Mouse (Mus musculus): Measurements from ENCODE around the gene Pirb. TPM values are rescaled to one million over a fixed set of nuclear protein-coding genes. Genes with fewer than 3 reads are reported as not detected.

The Pirb gene
- total RNA-seq, 2 experiments from 2014 or later, result 1.1 to 1.4 TPM

DNA sequence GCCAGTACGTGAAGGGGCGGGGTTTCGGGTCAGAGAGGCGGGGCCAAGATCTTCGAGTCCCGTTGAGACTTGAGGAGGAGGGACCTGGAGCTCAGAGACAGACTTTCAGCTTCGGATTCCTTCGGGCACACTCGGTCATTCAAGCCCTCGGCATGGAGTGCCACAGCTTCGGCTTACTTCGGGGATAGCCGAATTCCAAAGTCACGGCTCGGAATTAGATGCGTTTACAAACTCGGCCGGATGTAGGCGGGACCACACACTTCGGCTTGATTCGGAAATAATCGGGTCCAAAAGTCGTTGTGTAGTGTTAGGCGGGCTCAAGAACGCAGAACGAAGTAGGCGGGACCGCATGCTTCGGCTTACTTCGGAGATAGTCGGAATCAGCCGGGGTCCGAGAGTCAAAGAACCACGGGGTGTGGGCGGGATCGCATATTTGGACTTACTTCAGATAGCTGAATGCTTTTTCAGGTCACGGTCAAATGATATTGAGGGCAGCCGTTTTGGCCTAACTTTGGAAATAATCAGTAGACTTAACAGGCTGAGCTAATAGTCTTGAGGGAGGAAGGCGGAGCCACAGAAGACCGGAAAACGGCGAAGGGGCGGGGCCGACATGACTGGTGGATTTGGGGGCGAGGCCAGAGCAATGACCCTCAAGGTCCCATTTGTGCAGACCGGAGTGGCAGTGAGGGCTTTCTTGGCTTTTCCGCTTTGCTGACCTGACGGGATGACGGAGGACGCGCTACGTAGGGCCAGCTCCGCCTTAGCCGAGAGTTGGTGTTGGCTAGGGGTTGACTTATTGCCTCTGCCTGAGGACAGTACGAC lies 27.0 kb downstream of the Pirb start, which contains the start of gene Mboat7:
Mboat7 (minus strand) TSS at position 537 of the 822 bp plus-strand sequence.
- intact Hi-C loops (cut with DNase I), result loop anchor here (2.0 kb wide), 1 partner anchor 48 kb away; the partner anchor contains the start of gene Cnot3
- peak; percentile 93 to 94 for DNase-seq

- intact Hi-C loops (cut with DNase I), result loop anchor here (2.0 kb wide), 1 partner anchor 48 kb away; the partner anchor contains the start of gene Cnot3
Measured at GRCm38 (mm10) chr7:3692382-3692986, 27.7 kb downstream of the Pirb start, which contains the start of gene Tsen34. Tsen34 (plus strand) TSS chr7:3692863.

DNA sequence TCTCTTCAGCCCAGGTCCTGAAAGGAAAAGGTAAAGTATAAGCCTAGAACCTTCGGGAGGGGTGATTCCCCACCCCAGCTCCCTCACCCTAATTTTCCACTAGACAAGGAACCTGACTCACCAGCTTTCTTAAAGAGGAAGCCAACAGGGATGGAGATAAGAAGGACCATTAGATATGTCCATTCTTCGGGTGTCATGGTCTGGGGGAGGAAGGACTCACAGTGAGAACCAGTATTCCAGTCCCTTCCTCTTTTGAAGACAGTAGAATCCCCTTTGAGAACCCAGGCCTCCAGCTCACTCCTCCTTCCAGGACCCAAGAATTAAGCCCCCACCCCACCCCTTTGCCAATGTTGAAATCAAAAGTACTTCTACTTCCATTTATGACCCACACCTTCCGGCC lies 28.3 kb downstream of the Pirb start:
- intact Hi-C loops (cut with DNase I), result loop anchor here (2.0 kb wide), 2 partner anchors 17 to 47 kb away; partner anchors contain the start of gene Cnot3
- no peak for DNase-seq

More at GRCm38 (mm10) chr7:3692382-3692986, 27.7 kb downstream of the Pirb start, which contains the start of gene Tsen34:
- no peak for DNase-seq

DNA sequence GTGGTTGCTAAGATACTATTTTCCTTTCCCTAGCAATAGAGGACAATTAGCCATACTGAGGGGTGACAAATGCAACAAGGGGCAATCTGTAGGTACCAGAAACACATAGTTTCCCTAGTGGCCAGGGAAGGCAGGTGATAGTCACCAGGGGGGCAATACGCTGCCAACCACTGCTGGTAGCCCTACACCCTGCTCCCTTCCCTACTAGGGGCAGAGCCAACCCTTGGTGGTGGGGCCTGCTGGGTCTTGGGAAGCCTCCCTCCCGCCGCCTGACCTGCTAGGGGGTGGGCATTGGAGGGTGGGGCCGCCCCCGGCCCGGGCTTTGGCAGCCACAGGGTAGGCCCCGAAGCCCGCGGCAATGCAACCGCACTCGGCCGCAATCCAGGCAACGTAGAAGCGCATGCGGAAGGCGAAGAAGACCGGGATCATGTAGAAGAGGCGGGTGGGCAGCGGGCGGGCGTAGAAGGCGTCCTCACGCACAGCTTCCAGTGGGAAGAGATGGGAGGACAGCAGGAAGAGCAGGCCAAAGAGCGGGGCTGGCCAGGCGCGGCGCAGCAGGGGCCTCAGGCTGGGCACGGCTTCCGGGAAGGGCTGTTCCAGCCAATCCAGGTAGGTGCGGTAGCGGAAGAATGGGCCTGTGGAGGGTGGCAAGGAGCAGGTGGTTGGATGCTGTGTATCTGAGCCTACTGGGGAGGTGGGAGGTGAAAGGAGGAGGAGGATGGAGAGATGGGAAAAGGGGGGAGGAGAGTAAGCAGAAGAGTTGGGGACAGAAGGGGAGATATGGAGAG lies 34.6 kb downstream of the Pirb start:
- DNase-seq, result no peak
- intact Hi-C loops (cut with DNase I), result no loop called here

- intact Hi-C loops (cut with DNase I), result no loop called here
- DNase-seq, result no peak
Measured at GRCm38 (mm10) chr7:3684698-3685097, 35.5 kb downstream of the Pirb start.

DNA sequence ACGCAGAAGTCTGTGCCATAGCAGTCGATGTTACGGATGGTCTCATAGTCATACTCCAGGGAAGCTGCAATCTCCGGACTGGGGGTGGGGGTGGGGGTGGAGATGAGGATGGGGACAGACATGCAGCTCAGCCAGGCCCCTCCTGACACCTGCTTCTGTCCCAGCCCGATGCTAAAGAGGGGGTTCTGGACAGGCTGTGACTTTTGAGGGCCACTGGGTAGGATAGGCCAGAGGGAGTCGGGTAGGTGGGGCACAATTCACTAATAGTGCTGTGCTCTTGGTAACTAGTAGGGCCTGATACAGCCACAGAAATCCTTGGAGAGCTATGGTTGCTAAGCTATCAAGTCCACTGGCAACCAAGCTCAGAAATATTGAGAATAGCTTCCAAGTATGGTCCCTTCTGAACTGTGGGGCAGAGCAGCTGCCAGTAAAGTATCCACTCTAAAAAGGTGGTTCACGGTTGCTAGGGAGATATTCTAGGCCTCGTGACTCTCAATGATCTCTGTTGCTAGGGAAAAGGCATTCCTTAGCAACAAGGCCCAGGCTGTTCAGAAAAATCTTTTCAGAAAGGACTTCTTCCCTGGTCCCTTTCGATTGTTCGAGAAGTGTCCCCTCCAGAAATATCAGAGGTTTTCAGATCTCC lies 36.2 kb downstream of the Pirb start:
- intact Hi-C loops (cut with DNase I), result no loop called here
- no peak for DNase-seq

DNA sequence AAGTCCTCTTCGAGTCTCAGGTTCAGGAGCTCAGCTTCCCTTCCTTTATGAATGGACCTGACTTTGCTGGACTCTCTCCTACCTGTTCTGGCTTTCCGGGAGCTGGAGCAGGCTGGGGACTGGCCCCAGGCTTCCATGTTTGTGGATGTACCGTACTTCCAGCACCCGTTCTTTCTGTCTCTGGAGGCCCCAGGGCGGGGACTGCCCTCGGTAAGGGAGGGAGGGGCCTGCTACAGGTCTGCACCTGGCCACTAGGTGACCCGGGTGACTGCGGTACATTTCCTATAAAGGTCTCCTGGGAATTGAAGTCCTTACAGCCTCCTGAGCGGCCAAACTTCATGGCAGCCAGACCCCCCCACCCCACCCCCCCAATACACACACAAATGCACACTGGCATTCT lies 42.8 kb downstream of the Pirb start, which contains the start of gene Tmc4:
Tmc4 (minus strand) TSS at position 212 of the 400 bp plus-strand sequence.
- DNase-seq, result no peak
- intact Hi-C loops (cut with DNase I), result no loop called here

DNA sequence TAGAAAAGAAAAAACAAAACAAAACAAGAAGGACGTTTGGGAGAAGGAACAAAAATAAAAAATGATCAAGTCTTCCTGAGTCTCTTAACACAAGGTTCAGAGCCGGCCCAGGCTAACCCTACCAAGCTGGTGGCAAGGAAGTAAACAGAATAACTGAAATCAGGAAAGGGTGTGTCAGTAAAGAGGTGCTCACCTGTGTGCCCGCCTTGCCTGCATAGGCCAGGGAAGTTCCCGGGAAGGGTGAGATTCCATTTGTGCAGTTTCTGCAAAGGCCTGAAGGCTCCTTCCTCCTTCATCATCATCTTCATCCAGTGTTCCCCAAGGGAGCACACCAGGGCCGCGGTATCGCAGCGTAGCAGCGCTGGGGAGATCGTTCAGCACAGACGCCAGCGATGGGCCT lies 43.8 kb downstream of the Pirb start:
- DNase-seq, result no peak
- intact Hi-C loops (cut with DNase I), result no loop called here

DNA sequence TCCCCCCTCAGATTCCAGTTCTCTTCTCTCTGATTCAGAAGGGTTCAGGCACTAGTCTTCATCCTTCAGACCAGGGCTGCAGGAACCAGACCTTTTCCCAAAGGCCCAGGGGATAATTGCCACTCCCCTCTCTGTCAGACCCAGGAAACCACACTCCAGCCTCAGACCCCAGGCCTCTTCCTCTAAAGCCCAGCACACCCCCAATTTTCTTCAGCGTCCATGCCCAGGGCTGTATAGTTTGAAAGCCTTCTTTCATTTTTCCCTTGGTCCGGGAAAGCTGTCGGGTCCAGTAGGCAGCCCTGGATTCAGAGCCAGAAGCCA lies 45.0 kb downstream of the Pirb start:
- no peak for DNase-seq
- intact Hi-C loops (cut with DNase I), result loop anchor here (2.0 kb wide), 1 partner anchor 16 kb away; no protein-coding TSS in a partner anchor

GRCm38 (mm10) chr7:3674507-3675227 lies 45.5 kb downstream of the Pirb start:
- peak; percentile 84 to 93 for DNase-seq
- intact Hi-C loops (cut with DNase I), result loop anchor here (2.0 to 5.0 kb wide), 3 partner anchors 16 to 798 kb away; no protein-coding TSS in a partner anchor

DNA sequence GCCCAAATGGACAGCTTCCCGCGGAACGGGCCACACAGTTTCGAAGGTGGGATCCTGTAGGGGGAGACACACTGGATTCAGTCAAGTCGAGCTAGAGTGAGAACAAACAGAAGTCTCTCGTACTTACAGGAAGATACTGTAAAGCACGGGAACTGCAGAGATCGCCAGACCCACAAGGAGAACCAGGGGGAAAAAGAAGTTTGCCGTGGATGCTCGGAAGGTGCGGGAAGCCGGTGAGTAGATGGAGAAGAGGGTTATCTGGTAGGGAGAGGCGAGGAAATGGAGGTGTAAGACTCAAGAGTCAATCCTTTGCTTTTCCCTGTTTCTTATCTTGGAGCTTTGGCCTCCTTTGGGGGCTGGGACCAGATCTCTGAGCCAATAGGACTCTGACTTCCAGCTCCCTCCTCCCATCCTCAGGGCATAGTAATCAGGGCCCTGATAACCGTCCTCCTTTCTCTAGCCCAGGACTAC lies 53.2 kb downstream of the Pirb start:
- DNase-seq, result no peak
- intact Hi-C loops (cut with DNase I), result loop anchor here (5.0 to 10.0 kb wide), 2 partner anchors 60 to 478 kb away; no protein-coding TSS in a partner anchor

- intact Hi-C loops (cut with DNase I), result loop anchor here (5.0 to 10.0 kb wide), 2 partner anchors 58 to 479 kb away; no protein-coding TSS in a partner anchor
- DNase-seq, result peak; percentile 94 to 96
Measured at GRCm38 (mm10) chr7:3665215-3666114, 54.7 kb downstream of the Pirb start, which contains the start of gene Leng1. Leng1 (minus strand) TSS chr7:3665840.

GRCm38 (mm10) chr7:3664524-3665214 lies 55.5 kb downstream of the Pirb start:
- peak in 1 of 2 experiments; percentile 23 for DNase-seq
- intact Hi-C loops (cut with DNase I), result loop anchor here (5.0 to 10.0 kb wide), 2 partner anchors 57 to 480 kb away; no protein-coding TSS in a partner anchor
